10 mouse cellular contexts compared by ENCODE assay signal in the genomic region with DNA sequence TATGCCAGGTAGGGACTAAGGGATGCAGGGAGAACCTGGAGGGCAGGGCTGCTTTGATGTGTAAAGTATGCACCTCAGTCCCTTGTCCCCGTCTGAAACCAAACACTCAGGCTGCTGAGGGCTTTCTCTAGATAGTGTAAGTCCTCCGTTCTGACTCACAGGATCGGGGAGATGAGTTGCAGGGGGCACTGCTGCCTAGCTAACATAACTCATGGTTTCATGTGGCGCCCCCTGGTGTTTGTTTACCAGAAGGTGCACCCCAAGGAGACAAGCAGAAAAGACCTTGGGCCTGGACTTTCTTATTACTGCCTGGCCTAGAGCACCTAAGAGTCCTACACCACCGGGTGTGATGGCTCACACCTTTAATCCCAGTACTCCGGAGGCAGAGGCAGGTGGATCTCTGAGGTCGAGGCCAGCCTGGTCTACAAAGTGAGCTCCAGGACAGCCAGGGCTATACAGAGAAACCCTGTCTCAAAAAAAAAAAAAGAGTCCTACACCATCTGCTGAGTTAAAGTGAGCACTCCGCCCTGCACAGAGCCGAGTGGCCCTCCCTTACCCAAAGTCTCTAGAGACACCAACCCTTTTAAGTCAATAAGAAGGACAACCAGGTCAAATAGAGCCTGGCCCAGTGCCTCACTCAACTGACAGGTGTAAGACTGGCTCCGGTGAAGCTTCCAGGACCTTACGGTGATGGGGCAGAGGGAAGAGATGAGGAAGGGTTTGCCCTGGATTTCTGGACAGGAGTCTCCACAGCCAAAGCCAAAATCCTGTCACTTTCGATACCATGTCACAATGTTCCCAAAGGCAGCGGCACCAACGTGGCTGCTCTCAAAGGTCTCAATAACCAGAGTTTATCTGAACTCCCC. TPM values are rescaled to one million over a fixed set of nuclear protein-coding genes. Genes with fewer than 3 reads are reported as not detected.
DNase-seq lines count a peak whose midpoint lies in the region; ATAC-seq and TF ChIP-seq lines count a peak whose summit lies in the region.
"Had no signal": no experiment of that assay in that cellular context is flagged by ENCODE, and none has a peak within 500 bp of the region (broad histone marks: within the 10 kb centered on the region; RNA-seq: fewer than 3 reads in every experiment).

No protein-coding gene starts in this region.

- H3K27ac ChIP-seq in heart, embryonic 15.5 days: no peak overlapping the region
- H3K27ac ChIP-seq in heart, embryonic 11.5 days (ENCODE audit: low read depth, low read length): no peak overlapping the region
- H3K27ac ChIP-seq in lung, postnatal 0 days (ENCODE audit: low read length): no peak overlapping the region
- no peak overlapping the region for H3K27ac ChIP-seq in stomach, postnatal 0 days (replicated peaks)
- H3K27ac ChIP-seq: embryonic facial prominence, embryonic 13.5 days; macrophage had no signal

- no peak overlapping the region for H3K9ac ChIP-seq in heart, embryonic 15.5 days
- H3K9ac ChIP-seq in heart, embryonic 11.5 days (ENCODE audit: low read depth, low read length): no peak overlapping the region
- H3K9ac ChIP-seq in lung, postnatal 0 days (replicated peaks; ENCODE audit: low read depth): no peak overlapping the region
- no peak overlapping the region for H3K9ac ChIP-seq in stomach, postnatal 0 days (ENCODE audit: low read length)
- H3K9ac ChIP-seq: embryonic facial prominence, embryonic 13.5 days had no signal

- no peak overlapping the region for H3K4me2 ChIP-seq in heart, embryonic 15.5 days
- H3K4me2 ChIP-seq in heart, embryonic 11.5 days: no peak overlapping the region
- H3K4me2 ChIP-seq in lung, postnatal 0 days (replicated peaks; ENCODE audit: low read depth, low read length): no peak overlapping the region
- no peak overlapping the region for H3K4me2 ChIP-seq in stomach, postnatal 0 days (replicated peaks; ENCODE audit: low read depth)
- H3K4me2 ChIP-seq: embryonic facial prominence, embryonic 13.5 days had no signal

- WGBS in heart, embryonic 15.5 days: 55% methylated on average over 14 of the region's 14 CpGs
- WGBS in heart, embryonic 11.5 days (ENCODE audit: insufficient replicate concordance): 50% methylated on average over 14 of the region's 14 CpGs
- WGBS in lung, postnatal 0 days: 45% methylated on average over 14 of the region's 14 CpGs
- 50% methylated on average over 14 of the region's 14 CpGs for WGBS in stomach, postnatal 0 days

- no peaks in the 10 kb centered on the region for H3K36me3 ChIP-seq in heart, embryonic 15.5 days
- H3K36me3 ChIP-seq in heart, embryonic 11.5 days (ENCODE audit: control insufficient read depth, insufficient read depth, low read length): no peaks in the 10 kb centered on the region
- H3K36me3 ChIP-seq in lung, postnatal 0 days (ENCODE audit: insufficient read depth, low read length): no peaks in the 10 kb centered on the region
- H3K36me3 ChIP-seq in stomach, postnatal 0 days (ENCODE audit: control insufficient read depth, insufficient read depth, low read length): no peaks in the 10 kb centered on the region
- H3K36me3 ChIP-seq: embryonic facial prominence, embryonic 13.5 days had no signal

- 0 out of 2 replicates have a peak, but pooled peaks cover 6% of the 10 kb centered on the region for H3K27me3 ChIP-seq in heart, embryonic 15.5 days
- no peaks in the 10 kb centered on the region; the same call in 1 of the 2 replicates for H3K27me3 ChIP-seq in heart, embryonic 11.5 days (ENCODE audit: control insufficient read depth, insufficient read depth, low read length)
- no peaks in the 10 kb centered on the region for H3K27me3 ChIP-seq in lung, postnatal 0 days (replicated peaks; ENCODE audit: insufficient read depth, low read length)
- no peaks in the 10 kb centered on the region for H3K27me3 ChIP-seq in stomach, postnatal 0 days (ENCODE audit: control insufficient read depth, insufficient read depth, low read length)
- H3K27me3 ChIP-seq: embryonic facial prominence, embryonic 13.5 days had no signal

- H3K4me3 ChIP-seq in heart, embryonic 15.5 days: no peak overlapping the region
- H3K4me3 ChIP-seq in heart, embryonic 11.5 days (ENCODE audit: low read depth, low read length): no peak overlapping the region
- H3K4me3 ChIP-seq in lung, postnatal 0 days (ENCODE audit: low read depth, low read length): no peak overlapping the region
- H3K4me3 ChIP-seq in stomach, postnatal 0 days (ENCODE audit: low read depth, low read length): no peak overlapping the region
- H3K4me3 ChIP-seq: embryonic facial prominence, embryonic 13.5 days had no signal

- TF ChIP-seq CTCF in lung, postnatal 0 days (IDR thresholded peaks at IDR 0.05): peak; percentile 79
- TF ChIP-seq CTCF in stomach, postnatal 0 days (IDR thresholded peaks at IDR 0.05; ENCODE audit: low read depth): peak; percentile 69

- 0 out of 2 replicates have a peak, but pooled peaks have one; percentile 21 for ATAC-seq in heart, embryonic 15.5 days (replicated peaks; ENCODE audit: insufficient number of reproducible peaks, insufficient read depth, low FRiP score, low read depth)
- no peak for ATAC-seq in heart, embryonic 11.5 days (replicated peaks; ENCODE audit: insufficient number of reproducible peaks, low FRiP score, low TSS enrichment)
- ATAC-seq in granulocyte monocyte progenitor cell, adult 5-6 weeks (replicated peaks; ENCODE audit: poor library complexity, severe bottlenecking): peak; percentile 76
- peak; percentile 77 for ATAC-seq in lung, postnatal 0 days
- ATAC-seq in stomach, postnatal 0 days (ENCODE audit: low FRiP score, low TSS enrichment): 0 out of 2 replicates have a peak, but pooled peaks have one; percentile 14

- H3K9me3 ChIP-seq in heart, embryonic 15.5 days (replicated peaks): no peaks in the 10 kb centered on the region
- no peaks in the 10 kb centered on the region for H3K9me3 ChIP-seq in heart, embryonic 11.5 days (replicated peaks; ENCODE audit: control insufficient read depth, low read length)
- H3K9me3 ChIP-seq in lung, postnatal 0 days (ENCODE audit: low read length): no peaks in the 10 kb centered on the region
- H3K9me3 ChIP-seq in stomach, postnatal 0 days (ENCODE audit: control insufficient read depth, low read length): no peaks in the 10 kb centered on the region
- H3K9me3 ChIP-seq: embryonic facial prominence, embryonic 13.5 days had no signal

- DNase-seq in CD4-positive, CD25-positive, alpha-beta regulatory T cell, adult 2 months (ENCODE audit: low read depth, low spot score): peak; percentile 85
- DNase-seq in adrenal gland, adult (ENCODE audit: inconsistent age in 2 of 2, low spot score in 1 of 2): peak; percentile 50 to 74
- peak; percentile 79 for DNase-seq in lung, postnatal 0 days (ENCODE audit: low spot score)
- peak; percentile 49 for DNase-seq in stomach, postnatal 0 days (ENCODE audit: low spot score)
- no peak for DNase-seq in ovary, postnatal 10 days (ENCODE audit: low spot score)

- no peak for TF ChIP-seq EP300 in lung, postnatal 0 days (IDR thresholded peaks at IDR 0.05)
- TF ChIP-seq EP300 in stomach, postnatal 0 days (optimal IDR thresholded peaks at IDR 0.05): no peak

- peaks cover 6% of the 10 kb centered on the region for H3K4me1 ChIP-seq in heart, embryonic 15.5 days (replicated peaks)
- no peaks in the 10 kb centered on the region for H3K4me1 ChIP-seq in heart, embryonic 11.5 days (ENCODE audit: control insufficient read depth, insufficient read depth, low read length)
- peaks cover 6% of the 10 kb centered on the region; the same call in 1 of the 2 replicates for H3K4me1 ChIP-seq in lung, postnatal 0 days (ENCODE audit: insufficient read depth, low read depth, low read length)
- H3K4me1 ChIP-seq in stomach, postnatal 0 days (replicated peaks; ENCODE audit: control insufficient read depth, insufficient read depth): 0 out of 2 replicates have a peak, but pooled peaks cover 3% of the 10 kb centered on the region

RNA-seq across cellular contexts. Expression of a gene that starts 0.6 kb away (rescaled TPM):
- 0.16 TPM in 1 of 2 replicates, not detected in the other for polyA plus RNA-seq in heart, embryonic 15.5 days (2015; fragmentation: Nextera tagmentation; extraction: Ambion mirVana)
- 0.27 TPM in 1 of 2 replicates, not detected in the other for polyA plus RNA-seq in heart, embryonic 11.5 days (2014; fragmentation: Nextera tagmentation; extraction: Ambion mirVana)
- total RNA-seq in granulocyte monocyte progenitor cell, adult 5-6 weeks (2014; fragmentation: Nextera tagmentation): not detected in 2 replicates
- 0.13 TPM in 1 of 2 replicates, not detected in the other for total RNA-seq in granulocyte monocyte progenitor cell, adult 5-6 weeks (2017)
- polyA plus RNA-seq in lung, postnatal 0 days (2015; fragmentation: Nextera tagmentation; extraction: Ambion mirVana): 0.05 and 0.12 TPM in 2 replicates
- polyA plus RNA-seq in stomach, postnatal 0 days (2015; fragmentation: Nextera tagmentation; extraction: Ambion mirVana): 0.04 TPM in 1 of 2 replicates, not detected in the other
- polyA plus RNA-seq: embryonic facial prominence, embryonic 13.5 days; macrophage had no signal

RNA-seq across cellular contexts. Expression of a gene that starts 13.1 kb away (rescaled TPM):
- 3.1 and 4.4 TPM in 2 replicates for polyA plus RNA-seq in heart, embryonic 15.5 days (2015; fragmentation: Nextera tagmentation; extraction: Ambion mirVana)
- 5.1 and 5.4 TPM in 2 replicates for polyA plus RNA-seq in heart, embryonic 11.5 days (2014; fragmentation: Nextera tagmentation; extraction: Ambion mirVana)
- 14.5 and 16.7 TPM in 2 replicates for total RNA-seq in granulocyte monocyte progenitor cell, adult 5-6 weeks (2014; fragmentation: Nextera tagmentation)
- 7.2 and 9.5 TPM in 2 replicates for total RNA-seq in granulocyte monocyte progenitor cell, adult 5-6 weeks (2017)
- polyA plus RNA-seq in lung, postnatal 0 days (2015; fragmentation: Nextera tagmentation; extraction: Ambion mirVana): 2.4 and 2.8 TPM in 2 replicates
- 1.6 and 1.9 TPM in 2 replicates for polyA plus RNA-seq in stomach, postnatal 0 days (2015; fragmentation: Nextera tagmentation; extraction: Ambion mirVana)

RNA-seq across cellular contexts. Expression of a gene that starts 21.6 kb away (rescaled TPM):
- 170 and 210 TPM in 2 replicates for polyA plus RNA-seq in heart, embryonic 15.5 days (2015; fragmentation: Nextera tagmentation; extraction: Ambion mirVana)
- polyA plus RNA-seq in heart, embryonic 11.5 days (2014; fragmentation: Nextera tagmentation; extraction: Ambion mirVana): 172 and 192 TPM in 2 replicates
- total RNA-seq in granulocyte monocyte progenitor cell, adult 5-6 weeks (2014; fragmentation: Nextera tagmentation): 78.6 and 79.3 TPM in 2 replicates
- 60.0 and 82.2 TPM in 2 replicates for total RNA-seq in granulocyte monocyte progenitor cell, adult 5-6 weeks (2017)
- polyA plus RNA-seq in lung, postnatal 0 days (2015; fragmentation: Nextera tagmentation; extraction: Ambion mirVana): 168 and 169 TPM in 2 replicates
- polyA plus RNA-seq in stomach, postnatal 0 days (2015; fragmentation: Nextera tagmentation; extraction: Ambion mirVana): 136 and 140 TPM in 2 replicates

RNA-seq across cellular contexts. Expression of a gene that starts 31.6 kb away (rescaled TPM):
- 18.0 and 18.3 TPM in 2 replicates for polyA plus RNA-seq in heart, embryonic 15.5 days (2015; fragmentation: Nextera tagmentation; extraction: Ambion mirVana)
- 6.4 and 8.4 TPM in 2 replicates for polyA plus RNA-seq in heart, embryonic 11.5 days (2014; fragmentation: Nextera tagmentation; extraction: Ambion mirVana)
- total RNA-seq in granulocyte monocyte progenitor cell, adult 5-6 weeks (2014; fragmentation: Nextera tagmentation): not detected in 2 replicates
- 1.5 and 2.3 TPM in 2 replicates for total RNA-seq in granulocyte monocyte progenitor cell, adult 5-6 weeks (2017)
- polyA plus RNA-seq in lung, postnatal 0 days (2015; fragmentation: Nextera tagmentation; extraction: Ambion mirVana): 2.6 TPM in 2 replicates
- polyA plus RNA-seq in stomach, postnatal 0 days (2015; fragmentation: Nextera tagmentation; extraction: Ambion mirVana): 7.5 and 8.9 TPM in 2 replicates
- polyA plus RNA-seq: macrophage had no signal

RNA-seq across cellular contexts. Expression of a gene that starts 37.4 kb away (rescaled TPM):
- polyA plus RNA-seq in heart, embryonic 15.5 days (2015; fragmentation: Nextera tagmentation; extraction: Ambion mirVana): 30.4 and 34.7 TPM in 2 replicates
- polyA plus RNA-seq in heart, embryonic 11.5 days (2014; fragmentation: Nextera tagmentation; extraction: Ambion mirVana): 22.5 and 23.3 TPM in 2 replicates
- total RNA-seq in granulocyte monocyte progenitor cell, adult 5-6 weeks (2014; fragmentation: Nextera tagmentation): 9.3 and 14.0 TPM in 2 replicates
- 234 and 237 TPM in 2 replicates for total RNA-seq in granulocyte monocyte progenitor cell, adult 5-6 weeks (2017)
- polyA plus RNA-seq in lung, postnatal 0 days (2015; fragmentation: Nextera tagmentation; extraction: Ambion mirVana): 21.6 and 28.6 TPM in 2 replicates
- 18.7 and 19.1 TPM in 2 replicates for polyA plus RNA-seq in stomach, postnatal 0 days (2015; fragmentation: Nextera tagmentation; extraction: Ambion mirVana)
